Mouse (Mus musculus) bone marrow macrophage, adult 2 months (primary cell): ENCODE measurements around the gene Rabif.

Experiments
- CTCF ChIP-seq: IDR thresholded peaks from 2 replicates; pipeline ENCODE4 v1.5.1; 2012; ENCODE audit warnings: low read depth, mild to moderate bottlenecking, low read length, moderate library complexity
- POLR2A ChIP-seq: IDR thresholded peaks from 2 replicates; pipeline ENCODE4 v1.6.1; 2012; ENCODE audit warnings: mild to moderate bottlenecking, low read depth, low read length, borderline replicate concordance

DNA sequence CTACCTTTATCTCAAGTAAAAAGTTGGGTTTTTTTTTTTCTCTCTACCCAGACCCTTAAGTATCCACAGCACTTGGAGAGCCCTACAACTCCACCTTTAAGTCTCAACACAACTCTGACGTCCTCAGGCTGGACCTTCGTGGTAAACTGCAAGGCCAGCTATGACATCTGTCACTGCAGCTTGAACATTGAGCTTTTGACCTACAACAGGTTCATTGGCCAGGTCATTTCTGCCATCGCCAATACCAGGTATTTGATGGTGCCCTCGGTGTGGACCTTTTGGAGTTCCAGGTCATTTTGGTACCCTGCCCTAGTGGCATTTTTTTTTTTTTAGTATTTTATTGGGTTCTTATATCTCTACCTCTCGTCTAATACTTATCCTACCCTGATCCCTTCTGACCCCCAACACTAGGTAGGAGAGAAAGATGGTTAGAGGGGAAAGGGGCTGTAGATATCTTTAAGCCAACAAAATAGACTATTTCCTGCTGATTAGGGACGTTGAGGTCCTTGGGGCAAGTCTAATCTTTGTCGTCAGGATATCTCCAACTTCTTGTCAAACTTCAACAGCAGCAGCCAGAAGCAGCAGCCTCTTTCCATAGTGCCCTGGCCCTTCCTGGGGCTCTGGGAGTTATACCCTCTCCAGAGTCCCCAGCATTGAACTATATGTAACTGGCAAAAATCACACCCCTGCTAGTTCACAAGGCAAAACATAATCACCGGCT is 25.7 kb downstream of the Rabif start:
- TF ChIP-seq CTCF: no peak
- no peak for TF ChIP-seq POLR2A
